Mouse (Mus musculus) hindbrain, embryonic 16.5 days (tissue): ENCODE data around the gene Eipr1. TPM values are rescaled to one million over a fixed set of nuclear protein-coding genes. Genes with fewer than 3 reads are reported as not detected.

Experiments used
- ATAC-seq: fragments of 200-750 bp; cut with Nextera tagmentation; 2 replicates; pipeline ENCODE4 v1.8.0; 2017; ENCODE audit warnings: moderate TSS enrichment, moderate library complexity
- H3K27ac ChIP-seq: fragments of 300-500 bp; sonication (generic); 2 replicates; pipeline ENCODE4 v1.5.1; 2014; ENCODE audit warnings: low read depth, mild to moderate bottlenecking, control low read depth, low read length, moderate library complexity
- H3K27me3 ChIP-seq: fragments of 300-500 bp; sonication (generic); replicated peaks from 2 replicates; pipeline ENCODE4 v1.6.1; 2014; ENCODE audit warnings: low read length; ENCODE audit not compliant: control insufficient read depth, insufficient read depth
- H3K36me3 ChIP-seq: fragments of 300-500 bp; sonication (generic); 2 replicates; pipeline ENCODE4 v1.6.1; 2014; ENCODE audit warnings: mild to moderate bottlenecking, low read length, moderate library complexity, mixed read lengths; ENCODE audit not compliant: control insufficient read depth, insufficient read depth
- H3K4me1 ChIP-seq: fragments of 300-500 bp; sonication (generic); 2 replicates; pipeline ENCODE4 v1.6.1; 2014; ENCODE audit warnings: low read depth, low read length; ENCODE audit not compliant: control insufficient read depth, insufficient read depth
- H3K4me2 ChIP-seq: fragments of 300-500 bp; sonication (generic); 2 replicates; pipeline ENCODE4 v1.6.1; 2014; ENCODE audit warnings: mild to moderate bottlenecking, low read length, control low read depth, moderate library complexity
- H3K4me3 ChIP-seq: fragments of 300-500 bp; sonication (generic); 2 replicates; pipeline ENCODE4 v1.5.1; 2014; ENCODE audit warnings: mild to moderate bottlenecking, low read length, control low read depth, moderate library complexity
- H3K9ac ChIP-seq: fragments of 300-500 bp; sonication (generic); 2 replicates; pipeline ENCODE4 v1.6.1; 2014; ENCODE audit warnings: low read depth, mild to moderate bottlenecking, control low read depth, low read length, moderate library complexity
- H3K9me3 ChIP-seq: fragments of 300-500 bp; sonication (generic); 2 replicates; pipeline ENCODE4 v1.6.1; 2014; ENCODE audit warnings: mild to moderate bottlenecking, low read length, moderate library complexity; ENCODE audit not compliant: control insufficient read depth
- WGBS: fragments of 180-500 bp; shearing (Covaris S2); extraction: QIAGEN DNeasy Blood & Tissue Kit; methylation state at CpG from one replicate; pipeline ENCODE4 v1.1.7; 2014; 5-methylcytosine and 5-hydroxymethylcytosine counted together
- polyA plus RNA-seq: library from polyadenylated mRNA; unstranded; fragments of >200 nt; fragmentation: Nextera tagmentation; extraction: Ambion mirVana; gene quantifications from 2 replicates; pipeline ENCODE4 v1.2.1, GENCODE M21; 2015

Gene Eipr1
- polyA plus RNA-seq, result 68.3 and 71.7 TPM in 2 replicates

DNA sequence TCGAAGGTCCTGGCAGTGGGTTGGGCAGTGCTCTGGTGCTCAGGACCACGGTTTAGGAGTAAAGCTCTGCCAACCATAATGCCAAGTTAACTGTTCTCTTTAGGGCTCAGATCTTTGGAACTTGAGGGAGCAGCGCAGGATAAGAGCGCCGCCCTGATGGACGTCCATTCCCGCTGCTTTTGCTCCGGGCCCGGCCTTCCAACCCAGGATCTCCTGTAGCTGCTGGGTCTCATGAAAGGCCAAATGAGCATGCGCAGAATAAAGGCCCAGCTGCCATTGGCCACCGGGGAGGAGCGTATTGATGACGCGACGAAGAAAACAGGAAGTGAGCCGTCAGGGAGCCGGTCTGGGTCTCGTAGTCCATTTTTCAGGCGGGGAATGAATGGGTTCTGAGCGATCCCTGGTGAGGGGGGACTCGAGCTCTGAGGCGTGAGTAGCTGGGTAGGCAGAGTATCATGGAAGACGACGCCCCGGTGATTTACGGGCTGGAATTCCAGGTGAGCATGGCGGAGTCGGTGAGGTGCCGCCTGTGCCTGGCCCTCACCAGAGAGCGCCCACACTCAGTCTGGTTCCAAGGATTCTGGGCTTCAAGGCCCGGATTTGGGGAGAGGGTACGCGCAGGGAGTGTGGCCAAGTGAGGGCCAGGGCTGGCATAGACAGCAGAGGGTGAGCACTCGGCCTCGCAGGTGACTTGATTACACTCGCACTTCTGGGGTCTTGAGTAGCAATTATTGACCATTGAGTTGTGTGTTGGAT is at the start of gene Eipr1:
Gene Eipr1, plus strand, starts transcription at position 296 of the 756 bp plus-strand sequence.
- Histone ChIP-seq H3K4me3 (peak within 1 kb of the TSS; percentile 76), H3K9me3 (no peaks in the 10 kb centered on the region), H3K27ac (peak within 1 kb of the TSS; percentile 69), H3K4me2 (peak within 1 kb of the TSS; percentile 76), H3K27me3 (no peaks in the 10 kb centered on the region), H3K4me1 (peaks cover 18% of the 10 kb centered on the region), H3K9ac (peak within 1 kb of the TSS; percentile 75), H3K36me3 (peaks cover 2% of the 10 kb centered on the region; the same call in 1 of the 2 replicates)
- WGBS, result 5% methylated on average over 36 of the region's 36 CpGs
- peak; percentile 90 for ATAC-seq

DNA sequence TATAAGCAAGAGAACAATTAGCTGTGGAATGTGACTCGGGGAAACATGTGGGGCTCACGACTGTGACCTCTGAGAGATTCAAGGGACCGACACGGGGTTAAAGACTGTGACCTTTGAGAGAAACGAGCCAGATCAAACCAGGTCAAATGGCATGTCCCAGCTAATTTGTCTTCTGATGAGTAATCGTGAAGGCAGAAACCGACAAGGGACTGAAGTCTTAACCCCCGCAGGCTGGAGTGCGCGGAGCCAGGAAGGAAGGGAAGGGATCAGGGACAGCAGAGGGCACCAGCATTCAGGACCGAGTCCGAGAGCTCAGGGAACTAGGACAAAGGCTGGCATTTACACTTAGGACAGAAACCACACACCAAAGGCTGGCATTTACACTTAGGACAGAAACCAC is 47.2 kb upstream of the Eipr1 start:
- H3K9ac ChIP-seq, result peak overlapping the region; percentile 41
- H3K4me2 ChIP-seq, result peak overlapping the region; percentile 13; the same call in 1 of the 2 replicates
- H3K36me3 ChIP-seq, result no peaks in the 10 kb centered on the region
- peak; percentile 23; the same call in 1 of the 2 replicates for ATAC-seq
- WGBS, result 7% methylated on average over 12 of the region's 12 CpGs
- H3K9me3 ChIP-seq, result no peaks in the 10 kb centered on the region
- H3K4me3 ChIP-seq, result no peak overlapping the region
- peak overlapping the region; percentile 36; the same call in 1 of the 2 replicates for H3K27ac ChIP-seq
- H3K4me1 ChIP-seq, result peaks cover 29% of the 10 kb centered on the region
- no peaks in the 10 kb centered on the region for H3K27me3 ChIP-seq

DNA sequence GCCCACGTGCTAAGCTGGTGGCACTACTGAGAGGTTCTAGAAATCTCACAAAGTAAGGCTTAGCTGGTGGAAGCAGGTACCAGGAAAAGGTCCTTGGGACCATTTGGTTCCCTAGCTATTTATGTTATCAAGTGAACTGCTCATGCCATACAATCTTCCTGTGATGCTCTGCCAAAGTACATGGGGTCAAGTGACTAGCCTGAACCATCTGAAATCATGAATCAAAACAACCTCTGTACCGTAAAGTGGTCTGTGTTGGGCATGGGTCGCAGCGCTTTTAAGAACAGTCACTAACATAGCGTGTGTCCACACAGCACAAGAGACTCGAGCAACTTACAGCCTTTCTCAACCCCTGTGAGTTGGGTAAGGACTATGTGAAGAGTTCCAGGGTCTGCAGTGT is 46.4 kb upstream of the Eipr1 start:
- Histone ChIP-seq H3K4me3 (no peak overlapping the region), H3K36me3 (no peaks in the 10 kb centered on the region), H3K9ac (peak overlapping the region; percentile 41), H3K4me2 (no peak overlapping the region), H3K4me1 (peaks cover 24% of the 10 kb centered on the region), H3K9me3 (no peaks in the 10 kb centered on the region), H3K27ac (no peak overlapping the region), H3K27me3 (no peaks in the 10 kb centered on the region)
- 85% methylated on average over 6 of the region's 6 CpGs for WGBS
- no peak for ATAC-seq

DNA sequence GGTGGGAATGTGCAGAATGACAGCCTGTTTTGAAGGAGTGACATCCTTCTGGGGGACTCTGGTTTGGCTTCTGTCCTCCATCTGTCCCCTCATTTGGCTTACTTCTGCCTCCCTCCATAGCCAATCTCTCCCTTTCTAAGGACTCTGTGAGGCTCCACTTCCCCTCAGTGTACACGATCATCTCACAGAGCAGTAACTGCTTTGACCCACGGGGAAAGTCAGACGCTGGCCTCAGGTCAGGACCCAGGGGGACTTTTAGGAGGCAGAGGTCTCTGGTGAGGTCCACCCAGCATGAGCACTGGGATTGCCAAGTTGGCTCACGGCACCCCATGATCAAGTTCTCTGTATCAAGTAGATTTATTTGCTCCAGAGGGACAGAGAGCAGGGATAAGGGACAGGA is 43.4 kb upstream of the Eipr1 start:
- Histone ChIP-seq H3K9ac (no peak overlapping the region), H3K4me2 (no peak overlapping the region), H3K4me3 (no peak overlapping the region), H3K27ac (no peak overlapping the region), H3K27me3 (no peaks in the 10 kb centered on the region), H3K4me1 (peaks cover 18% of the 10 kb centered on the region), H3K9me3 (no peaks in the 10 kb centered on the region), H3K36me3 (no peaks in the 10 kb centered on the region)
- no peak for ATAC-seq
- WGBS, result 87% methylated on average over 4 of the region's 4 CpGs

DNA sequence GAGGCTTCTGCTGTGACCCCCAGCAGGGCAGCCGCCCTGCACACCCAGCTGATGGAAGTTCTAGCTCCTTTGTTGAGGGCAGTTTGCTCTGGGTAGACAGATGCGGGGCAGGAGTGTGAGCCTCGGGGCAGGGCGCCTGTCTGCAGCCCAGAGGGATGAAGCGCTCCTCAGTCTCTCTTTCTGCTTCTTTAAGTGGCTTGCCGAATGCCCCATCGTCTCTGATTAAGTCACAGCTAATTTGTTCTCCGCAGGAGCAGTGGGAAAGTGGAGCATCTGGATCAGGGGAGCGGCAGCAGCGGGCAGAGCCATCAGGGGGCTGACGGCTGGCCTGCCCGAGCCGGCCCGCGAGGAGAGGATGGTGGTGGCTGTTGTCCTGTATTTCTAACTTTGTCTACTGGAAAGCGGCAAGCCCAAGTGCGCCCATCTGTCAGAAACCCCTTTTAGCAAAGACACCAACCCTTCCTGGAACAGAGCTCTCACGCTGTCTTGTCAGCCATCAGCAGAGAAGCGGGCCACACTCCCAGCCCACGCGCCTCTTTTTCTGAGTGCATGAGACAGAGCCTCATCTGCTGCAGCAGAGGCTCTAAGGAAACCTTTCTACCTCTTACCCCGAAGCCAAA is 40.9 kb upstream of the Eipr1 start:
- WGBS, result 47% methylated on average over 22 of the region's 22 CpGs
- ATAC-seq, result no peak
- no peak overlapping the region for H3K4me2 ChIP-seq
- H3K27ac ChIP-seq, result peak overlapping the region; percentile 45; the same call in 1 of the 2 replicates
- H3K27me3 ChIP-seq, result no peaks in the 10 kb centered on the region
- H3K9ac ChIP-seq, result peak overlapping the region; percentile 32; the same call in 1 of the 2 replicates
- no peak overlapping the region for H3K4me3 ChIP-seq
- H3K9me3 ChIP-seq, result no peaks in the 10 kb centered on the region
- H3K4me1 ChIP-seq, result peaks cover 8% of the 10 kb centered on the region
- no peaks in the 10 kb centered on the region for H3K36me3 ChIP-seq

DNA sequence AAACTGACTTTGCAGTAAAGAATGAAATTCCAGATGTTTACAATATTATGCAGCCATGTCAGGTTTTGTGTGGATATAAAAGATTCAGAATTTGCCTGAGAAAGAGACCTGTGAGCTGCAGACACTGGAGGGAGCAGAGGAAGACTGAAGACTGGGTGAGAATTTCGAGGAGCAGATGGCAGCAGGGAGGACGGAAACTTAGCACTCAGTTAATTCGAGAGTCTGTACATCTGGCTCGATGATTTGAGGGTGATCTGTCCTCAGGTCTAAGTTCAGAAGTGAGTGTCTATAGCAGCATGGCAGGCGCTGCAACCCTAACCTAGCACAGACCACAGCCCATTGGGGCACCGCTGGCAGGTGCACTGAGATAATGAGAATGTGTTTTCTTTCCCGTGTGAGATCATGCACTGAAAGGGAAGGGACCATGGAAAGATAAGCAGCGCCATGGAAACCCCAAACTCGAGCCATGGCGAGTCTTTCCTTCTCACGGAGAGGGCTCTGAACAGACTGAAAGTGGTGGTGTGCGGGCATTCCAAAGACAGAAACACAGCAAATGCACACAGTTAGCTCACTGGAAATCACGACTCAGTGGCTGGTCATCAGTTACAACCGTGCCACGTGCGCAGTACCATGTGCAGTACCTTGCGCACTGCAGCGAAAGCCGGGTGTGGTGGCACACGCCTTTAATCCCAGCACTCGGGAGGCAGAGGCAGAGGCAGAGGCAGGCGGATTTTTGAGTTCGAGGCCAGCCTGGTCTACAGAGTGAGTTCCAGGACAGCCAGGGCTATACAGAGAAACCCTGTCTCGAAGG is 36.6 kb upstream of the Eipr1 start:
- no peak overlapping the region for H3K4me2 ChIP-seq
- 82% methylated on average over 24 of the region's 24 CpGs for WGBS
- no peak for ATAC-seq
- H3K4me1 ChIP-seq, result peaks cover 8% of the 10 kb centered on the region
- no peaks in the 10 kb centered on the region for H3K9me3 ChIP-seq
- no peak overlapping the region for H3K9ac ChIP-seq
- no peaks in the 10 kb centered on the region; the same call in 1 of the 2 replicates for H3K36me3 ChIP-seq
- no peak overlapping the region for H3K27ac ChIP-seq
- no peak overlapping the region for H3K4me3 ChIP-seq
- no peaks in the 10 kb centered on the region for H3K27me3 ChIP-seq

DNA sequence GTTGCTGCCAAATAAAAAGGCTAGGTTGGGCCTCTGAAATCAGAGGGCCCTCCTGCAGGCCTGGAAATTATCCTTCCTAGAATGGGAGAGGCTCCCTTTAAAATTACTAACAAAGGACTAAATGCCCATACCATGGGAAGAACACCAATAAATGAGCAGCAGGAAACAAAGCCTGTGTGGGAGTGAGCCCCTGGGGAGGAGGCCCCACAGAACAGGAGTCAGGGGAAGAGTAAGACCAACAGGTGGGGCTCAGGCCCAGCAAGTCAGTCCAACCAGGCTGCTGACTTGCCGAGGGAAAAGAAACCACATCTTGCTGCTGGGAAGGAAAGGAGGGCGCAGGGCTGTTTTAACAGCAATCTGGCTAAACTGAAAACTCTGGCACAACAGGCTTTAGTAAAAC is 34.5 kb upstream of the Eipr1 start:
- no peak for ATAC-seq
- Histone ChIP-seq H3K27me3 (no peaks in the 10 kb centered on the region), H3K4me1 (no peaks in the 10 kb centered on the region), H3K36me3 (peaks cover 6% of the 10 kb centered on the region), H3K4me3 (no peak overlapping the region), H3K9ac (no peak overlapping the region), H3K9me3 (no peaks in the 10 kb centered on the region), H3K27ac (no peak overlapping the region), H3K4me2 (no peak overlapping the region)
- 64% methylated on average over 2 of the region's 2 CpGs for WGBS

DNA sequence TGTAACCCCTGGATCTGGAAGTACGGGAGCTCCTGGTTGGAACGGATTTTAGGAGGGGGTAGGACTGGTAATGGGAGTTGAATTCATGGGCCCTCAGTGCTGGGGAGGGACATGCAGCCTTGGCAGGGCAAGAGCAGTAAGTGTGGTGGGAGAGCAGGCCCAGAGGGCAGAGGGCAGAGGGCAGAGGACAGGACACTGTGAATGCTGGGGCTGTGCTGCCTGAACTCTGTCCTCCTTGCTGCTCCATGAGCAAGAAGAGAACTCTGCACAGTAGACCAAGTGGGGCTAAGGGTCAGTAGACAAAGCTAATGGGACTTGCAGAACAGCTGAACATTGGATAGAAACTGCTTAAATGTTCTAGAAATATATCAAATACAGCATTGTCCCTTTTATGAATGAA is 33.5 kb upstream of the Eipr1 start:
- Histone ChIP-seq H3K9me3 (no peaks in the 10 kb centered on the region), H3K4me3 (no peak overlapping the region), H3K4me1 (no peaks in the 10 kb centered on the region), H3K9ac (no peak overlapping the region), H3K36me3 (peaks cover 8% of the 10 kb centered on the region), H3K27me3 (no peaks in the 10 kb centered on the region), H3K4me2 (no peak overlapping the region), H3K27ac (no peak overlapping the region)
- 95% methylated on average over 2 of the region's 2 CpGs for WGBS
- ATAC-seq, result no peak

DNA sequence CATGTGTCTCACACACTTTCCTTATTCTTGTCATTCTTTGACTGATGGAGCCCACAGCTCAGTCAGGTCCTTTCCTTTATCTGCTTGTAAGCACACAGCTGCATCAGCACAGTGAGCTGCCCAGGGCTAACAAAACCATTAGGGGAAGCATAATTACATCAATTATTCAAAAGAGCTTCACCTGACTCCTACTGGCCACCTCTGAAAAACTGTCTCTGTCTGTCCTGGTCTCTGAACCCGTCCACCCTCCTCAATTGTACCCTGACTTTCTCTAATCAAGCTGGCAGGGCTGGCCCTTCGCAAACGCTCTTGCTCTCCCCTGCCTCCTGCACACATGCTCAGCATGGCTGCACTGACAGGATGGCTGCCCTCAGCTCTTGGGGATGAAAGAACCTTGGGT is 27.2 kb upstream of the Eipr1 start:
- 62% methylated on average over 3 of the region's 3 CpGs for WGBS
- Histone ChIP-seq H3K9me3 (no peaks in the 10 kb centered on the region), H3K27ac (no peak overlapping the region), H3K4me1 (no peaks in the 10 kb centered on the region), H3K4me3 (no peak overlapping the region), H3K36me3 (peaks cover 9% of the 10 kb centered on the region), H3K27me3 (no peaks in the 10 kb centered on the region), H3K4me2 (no peak overlapping the region), H3K9ac (no peak overlapping the region)
- ATAC-seq, result no peak
